8 mouse cellular contexts compared by ENCODE assay signal in genomic region chr6:128425046-128425445, GRCm38 (mm10). TPM values are rescaled to one million over a fixed set of nuclear protein-coding genes. Genes with fewer than 3 reads are reported as not detected.
A peak's percentile ranks its signal among the peaks of the same experiment; 100 is the strongest.
DNase-seq lines count a peak whose midpoint lies in the region; ATAC-seq and TF ChIP-seq lines count a peak whose summit lies in the region.

No protein-coding gene starts in this region.

- H3K9ac ChIP-seq in heart, embryonic 13.5 days, result peak overlapping the region; percentile 82
- peak overlapping the region; percentile 42 for H3K9ac ChIP-seq in ES-Bruce4 (ENCODE audit: low read depth, poor library complexity, severe bottlenecking)
- H3K9ac ChIP-seq in forebrain, embryonic 15.5 days (replicated peaks), result peak overlapping the region; percentile 72
- peak overlapping the region; percentile 79 for H3K9ac ChIP-seq in liver, embryonic 16.5 days (ENCODE audit: low read depth, low read length)

- no peaks in the 10 kb centered on the region for H3K9me3 ChIP-seq in heart, embryonic 13.5 days
- H3K9me3 ChIP-seq in ES-Bruce4 (replicated peaks; ENCODE audit: control insufficient read depth, insufficient read depth, low read length, poor library complexity, severe bottlenecking), result no peaks in the 10 kb centered on the region
- H3K9me3 ChIP-seq in forebrain, embryonic 15.5 days, result no peaks in the 10 kb centered on the region
- no peaks in the 10 kb centered on the region for H3K9me3 ChIP-seq in liver, embryonic 16.5 days (replicated peaks; ENCODE audit: control insufficient read depth, low read length)

- H3K4me3 ChIP-seq in heart, embryonic 13.5 days, result peak overlapping the region; percentile 71
- H3K4me3 ChIP-seq in ES-Bruce4 (ENCODE audit: low read depth, low read length), result no peak overlapping the region
- peak overlapping the region; percentile 63 for H3K4me3 ChIP-seq in forebrain, embryonic 15.5 days
- peak overlapping the region; percentile 86 for H3K4me3 ChIP-seq in liver, embryonic 16.5 days (ENCODE audit: low read depth, low read length)

- H3K27me3 ChIP-seq in heart, embryonic 13.5 days (replicated peaks), result no peaks in the 10 kb centered on the region
- H3K27me3 ChIP-seq in ES-Bruce4 (ENCODE audit: control insufficient read depth, insufficient read depth, low read length, poor library complexity, severe bottlenecking), result no peaks in the 10 kb centered on the region
- no peaks in the 10 kb centered on the region for H3K27me3 ChIP-seq in forebrain, embryonic 15.5 days
- no peaks in the 10 kb centered on the region for H3K27me3 ChIP-seq in liver, embryonic 16.5 days (ENCODE audit: control insufficient read depth, insufficient read depth, low read depth, low read length)

- TF ChIP-seq CTCF in ES-Bruce4 (IDR thresholded peaks at IDR 0.05; ENCODE audit: low read depth, low read length), result no peak

- TF ChIP-seq POLR2A in ES-Bruce4 (IDR thresholded peaks at IDR 0.05; ENCODE audit: insufficient read depth, low read length), result no peak

- peaks cover 21% of the 10 kb centered on the region for H3K4me1 ChIP-seq in heart, embryonic 13.5 days
- no peaks in the 10 kb centered on the region for H3K4me1 ChIP-seq in ES-Bruce4 (ENCODE audit: control insufficient read depth, insufficient read depth, low read length)
- peaks cover 7% of the 10 kb centered on the region for H3K4me1 ChIP-seq in forebrain, embryonic 15.5 days
- H3K4me1 ChIP-seq in liver, embryonic 16.5 days (ENCODE audit: control insufficient read depth, low read depth, low read length), result peaks cover 9% of the 10 kb centered on the region

- intact Hi-C loops in heart, postnatal 36 days (cut with DNase I), result loop anchor here (10.0 kb wide), 1 partner anchor 340 kb away; no protein-coding TSS in a partner anchor

- TF ChIP-seq EP300 in ES-Bruce4 (IDR thresholded peaks at IDR 0.05; ENCODE audit: insufficient read depth, low read depth, low read length), result no peak

- no peak for ATAC-seq in heart, embryonic 13.5 days (ENCODE audit: extremely low read depth, insufficient number of reproducible peaks, low FRiP score, low TSS enrichment)
- peak; percentile 2; the same call in 1 of the 2 replicates for ATAC-seq in forebrain, embryonic 15.5 days (replicated peaks)
- ATAC-seq in liver, embryonic 16.5 days (ENCODE audit: low read depth), result no peak

- peaks cover 26% of the 10 kb centered on the region for H3K36me3 ChIP-seq in heart, embryonic 13.5 days
- H3K36me3 ChIP-seq in ES-Bruce4 (ENCODE audit: control insufficient read depth, insufficient read depth, low read length, poor library complexity, severe bottlenecking), result peaks cover 16% of the 10 kb centered on the region
- peaks cover 21% of the 10 kb centered on the region for H3K36me3 ChIP-seq in forebrain, embryonic 15.5 days
- peaks cover 9% of the 10 kb centered on the region; the same call in 1 of the 2 replicates for H3K36me3 ChIP-seq in liver, embryonic 16.5 days (ENCODE audit: control insufficient read depth, insufficient read depth)

- WGBS in heart, embryonic 13.5 days, result 12% methylated on average over 9 of the region's 9 CpGs
- 19% methylated on average over 9 of the region's 9 CpGs for WGBS in forebrain, embryonic 15.5 days
- WGBS in liver, embryonic 16.5 days (ENCODE audit: insufficient replicate concordance), result 20% methylated on average over 9 of the region's 9 CpGs

- H3K4me2 ChIP-seq in heart, embryonic 13.5 days, result peak overlapping the region; percentile 80
- peak overlapping the region; percentile 67 for H3K4me2 ChIP-seq in forebrain, embryonic 15.5 days (replicated peaks)
- peak overlapping the region; percentile 74 for H3K4me2 ChIP-seq in liver, embryonic 16.5 days (ENCODE audit: low read depth, low read length)

- H3K27ac ChIP-seq in heart, embryonic 13.5 days (replicated peaks), result peak overlapping the region; percentile 93
- peak overlapping the region; percentile 58 for H3K27ac ChIP-seq in ES-Bruce4 (ENCODE audit: insufficient read depth, low read length)
- peak overlapping the region; percentile 96 for H3K27ac ChIP-seq in forebrain, embryonic 15.5 days (replicated peaks)
- no peak overlapping the region; the same call in none of the 2 replicates for H3K27ac ChIP-seq in liver, embryonic 16.5 days (ENCODE audit: low read length)

- DNase-seq in heart, postnatal 36 days, result no peak
- DNase-seq in embryo, embryonic 11 days, result no peak
- DNase-seq in urinary bladder, adult 2 months (ENCODE audit: low spot score), result no peak
- no peak for DNase-seq in adrenal gland, adult (ENCODE audit: inconsistent age in 2 of 2, low spot score in 1 of 2)

RNA-seq across cellular contexts. Expression of gene Itfg2, which starts 0.3 kb away (rescaled TPM):
- 28.6 and 30.6 TPM in 2 replicates for polyA plus RNA-seq in heart, embryonic 13.5 days (2015; fragmentation: Nextera tagmentation; extraction: Ambion mirVana)
- total RNA-seq in heart, postnatal 36 days (2021), result 10 to 100 TPM; 16.7 to 17.9 TPM
- polyA plus RNA-seq in ES-Bruce4 (2011; ENCODE audit: insufficient read depth, insufficient read length, low read depth, missing spikeins), result 16.3 and 21.6 TPM in 2 replicates
- 35.5 and 40.5 TPM in 2 replicates for polyA plus RNA-seq in forebrain, embryonic 15.5 days (2015; fragmentation: Nextera tagmentation; extraction: Ambion mirVana)
- 10.5 and 11.9 TPM in 2 replicates for polyA plus RNA-seq in liver, embryonic 16.5 days (2015; fragmentation: Nextera tagmentation; extraction: Ambion mirVana)
- 10.9 and 15.7 TPM in 2 replicates for polyA plus RNA-seq in urinary bladder, adult 2 months (2012; rRNA removed)

RNA-seq across cellular contexts. Expression of gene Fkbp4, which starts 13.4 kb away (rescaled TPM):
- polyA plus RNA-seq in heart, embryonic 13.5 days (2015; fragmentation: Nextera tagmentation; extraction: Ambion mirVana), result 257 and 288 TPM in 2 replicates
- total RNA-seq in heart, postnatal 36 days (2021), result 100 to 1,000 TPM; 320 to 392 TPM
- polyA plus RNA-seq in ES-Bruce4 (2011; ENCODE audit: insufficient read depth, insufficient read length, low read depth, missing spikeins), result 411 and 413 TPM in 2 replicates
- polyA plus RNA-seq in forebrain, embryonic 15.5 days (2015; fragmentation: Nextera tagmentation; extraction: Ambion mirVana), result 431 and 436 TPM in 2 replicates
- 156 and 174 TPM in 2 replicates for polyA plus RNA-seq in liver, embryonic 16.5 days (2015; fragmentation: Nextera tagmentation; extraction: Ambion mirVana)
- 115 and 121 TPM in 2 replicates for polyA plus RNA-seq in urinary bladder, adult 2 months (2012; rRNA removed)

RNA-seq across cellular contexts. Expression of gene Nrip2, which starts 25.9 kb away (rescaled TPM):
- polyA plus RNA-seq in heart, embryonic 13.5 days (2015; fragmentation: Nextera tagmentation; extraction: Ambion mirVana), result 2.2 and 2.3 TPM in 2 replicates
- total RNA-seq in heart, postnatal 36 days (2021), result 1 to 10 TPM; 1.4 TPM
- not detected in 2 replicates for polyA plus RNA-seq in ES-Bruce4 (2011; ENCODE audit: insufficient read depth, insufficient read length, low read depth, missing spikeins)
- 5.0 and 5.7 TPM in 2 replicates for polyA plus RNA-seq in forebrain, embryonic 15.5 days (2015; fragmentation: Nextera tagmentation; extraction: Ambion mirVana)
- 4.1 and 4.7 TPM in 2 replicates for polyA plus RNA-seq in liver, embryonic 16.5 days (2015; fragmentation: Nextera tagmentation; extraction: Ambion mirVana)
- polyA plus RNA-seq in urinary bladder, adult 2 months (2012; rRNA removed), result 5.0 and 5.6 TPM in 2 replicates

RNA-seq across cellular contexts. Expression of gene Gm44596, which starts 49.7 kb away (rescaled TPM):
- not detected in 2 replicates for polyA plus RNA-seq in heart, embryonic 13.5 days (2015; fragmentation: Nextera tagmentation; extraction: Ambion mirVana)
- total RNA-seq in heart, postnatal 36 days (2021), result not detected
- polyA plus RNA-seq in ES-Bruce4 (2011; ENCODE audit: insufficient read depth, insufficient read length, low read depth, missing spikeins), result not detected in 2 replicates
- not detected in 2 replicates for polyA plus RNA-seq in forebrain, embryonic 15.5 days (2015; fragmentation: Nextera tagmentation; extraction: Ambion mirVana)
- not detected in 2 replicates for polyA plus RNA-seq in liver, embryonic 16.5 days (2015; fragmentation: Nextera tagmentation; extraction: Ambion mirVana)
- polyA plus RNA-seq in urinary bladder, adult 2 months (2012; rRNA removed), result not detected in 2 replicates

RNA-seq across cellular contexts. Expression of gene Tex52, which starts 49.8 kb away (rescaled TPM):
- polyA plus RNA-seq in heart, embryonic 13.5 days (2015; fragmentation: Nextera tagmentation; extraction: Ambion mirVana), result 0.28 TPM in 1 of 2 replicates, not detected in the other
- not detected for total RNA-seq in heart, postnatal 36 days (2021)
- not detected in 2 replicates for polyA plus RNA-seq in ES-Bruce4 (2011; ENCODE audit: insufficient read depth, insufficient read length, low read depth, missing spikeins)
- polyA plus RNA-seq in forebrain, embryonic 15.5 days (2015; fragmentation: Nextera tagmentation; extraction: Ambion mirVana), result 0.43 and 0.51 TPM in 2 replicates
- not detected in 2 replicates for polyA plus RNA-seq in liver, embryonic 16.5 days (2015; fragmentation: Nextera tagmentation; extraction: Ambion mirVana)
- polyA plus RNA-seq in urinary bladder, adult 2 months (2012; rRNA removed), result 0.10 TPM in 1 of 2 replicates, not detected in the other
